Mouse (Mus musculus): ENCODE results near the gene Npcd. TPM values are rescaled to one million over a fixed set of nuclear protein-coding genes. Genes with fewer than 3 reads are reported as not detected.

Npcd gene
- polyA plus RNA-seq, 1 experiment: not detected

DNA sequence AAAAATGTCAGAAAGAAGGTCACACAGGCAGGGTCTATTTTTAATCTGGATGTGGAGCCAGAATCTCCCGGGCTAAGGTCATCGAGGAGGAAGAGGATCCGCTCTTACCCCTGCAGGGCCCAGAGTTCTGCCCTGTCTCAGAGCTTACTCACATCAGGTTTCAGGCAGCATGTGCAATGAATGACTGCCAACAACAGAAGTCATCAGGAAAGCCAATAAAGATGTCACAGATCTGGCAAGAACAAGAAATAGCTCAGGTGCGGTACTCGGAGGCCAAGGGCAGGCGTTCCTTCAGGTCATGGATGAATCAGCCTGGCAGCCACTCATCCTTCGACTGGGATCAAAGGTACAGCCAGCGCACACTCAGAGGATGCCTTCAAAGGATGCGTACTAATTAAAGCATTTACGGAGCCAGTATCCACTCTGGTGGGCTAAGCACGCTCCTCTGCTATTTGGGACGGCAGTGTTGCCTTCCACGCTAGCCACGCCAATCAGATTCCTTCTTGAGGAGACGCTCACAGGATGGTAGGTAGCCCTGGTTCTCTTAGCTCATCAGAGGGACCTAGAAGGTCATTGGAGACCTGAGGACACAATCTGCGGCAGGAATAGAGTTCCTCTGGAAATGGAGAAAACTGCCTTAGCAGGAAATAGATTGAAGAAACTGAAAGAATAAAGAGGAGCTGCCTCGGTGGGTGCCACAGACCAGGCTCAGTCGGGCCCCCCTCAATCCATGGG lies 41.4 kb upstream of the Npcd start:
- no peaks in the 10 kb centered on the region for H3K79me3 ChIP-seq (ENCODE audit: low read depth)
- H3K79me2 ChIP-seq (ENCODE audit: control insufficient read depth, insufficient read depth): no peaks in the 10 kb centered on the region
- TF ChIP-seq CEBPB (IDR thresholded peaks at IDR 0.05; ENCODE audit: low read depth): no peak
- no peak for TF ChIP-seq USF1 (IDR thresholded peaks at IDR 0.05; ENCODE audit: low read depth)
- TF ChIP-seq MAX (IDR thresholded peaks at IDR 0.05): no peak
- no peak for TF ChIP-seq MYOD1 (IDR thresholded peaks at IDR 0.05; ENCODE audit: control insufficient read depth, insufficient read length, low read depth)
- TF ChIP-seq FOSL1 (IDR thresholded peaks at IDR 0.05; ENCODE audit: insufficient read depth, low read length, poor library complexity, severe bottlenecking): no peak
- no peak for TF ChIP-seq MYOG (IDR thresholded peaks at IDR 0.05; ENCODE audit: control insufficient read depth, extremely low read depth, insufficient read length)
- no peak for TF ChIP-seq CTCF (IDR thresholded peaks at IDR 0.05; ENCODE audit: control insufficient read depth, insufficient read depth, insufficient read length)
- no peak overlapping the region for H3ac ChIP-seq (ENCODE audit: control insufficient read depth, insufficient read length, low read depth)
- H3K4me3 ChIP-seq (ENCODE audit: insufficient read depth, poor library complexity, severe bottlenecking): no peak overlapping the region
- H3K27me3 ChIP-seq (ENCODE audit: control insufficient read depth, insufficient read depth, insufficient read length): no peaks in the 10 kb centered on the region
- no peaks in the 10 kb centered on the region for H3K36me3 ChIP-seq (ENCODE audit: control insufficient read depth, insufficient read depth)

DNA sequence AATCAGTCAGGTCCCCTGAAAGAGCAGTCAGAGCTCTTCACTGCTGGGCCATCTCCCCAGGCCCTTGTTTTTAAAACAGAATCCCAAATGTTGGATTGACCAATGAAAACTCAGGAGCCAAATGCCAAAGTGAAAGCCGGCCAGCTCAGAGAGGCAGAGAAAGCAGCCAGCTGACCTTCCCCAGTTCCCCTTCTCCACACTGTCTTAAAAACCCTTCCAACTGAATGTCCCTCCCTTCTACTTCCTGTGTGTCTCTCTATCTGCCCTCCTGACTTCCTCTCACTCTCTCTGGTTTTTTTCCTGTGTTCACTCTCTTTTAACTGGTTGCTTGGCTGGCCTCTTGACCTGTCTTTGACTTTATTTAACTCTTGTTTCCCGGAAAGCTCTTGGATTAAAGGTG lies 40.0 kb upstream of the Npcd start:
- Histone ChIP-seq H3K36me3 (ENCODE audit: control insufficient read depth, insufficient read depth) (no peaks in the 10 kb centered on the region), H3ac (ENCODE audit: control insufficient read depth, insufficient read length, low read depth) (no peak overlapping the region), H3K79me3 (ENCODE audit: low read depth) (no peaks in the 10 kb centered on the region), H3K27me3 (ENCODE audit: control insufficient read depth, insufficient read depth, insufficient read length) (no peaks in the 10 kb centered on the region), H3K79me2 (ENCODE audit: control insufficient read depth, insufficient read depth) (no peaks in the 10 kb centered on the region), H3K4me3 (ENCODE audit: insufficient read depth, poor library complexity, severe bottlenecking) (no peak overlapping the region)
- TF ChIP-seq USF1 (IDR thresholded peaks at IDR 0.05; ENCODE audit: low read depth): no peak
- no peak for TF ChIP-seq CTCF (IDR thresholded peaks at IDR 0.05; ENCODE audit: control insufficient read depth, insufficient read depth, insufficient read length)
- TF ChIP-seq MYOD1 (IDR thresholded peaks at IDR 0.05; ENCODE audit: control insufficient read depth, insufficient read length, low read depth): no peak

DNA sequence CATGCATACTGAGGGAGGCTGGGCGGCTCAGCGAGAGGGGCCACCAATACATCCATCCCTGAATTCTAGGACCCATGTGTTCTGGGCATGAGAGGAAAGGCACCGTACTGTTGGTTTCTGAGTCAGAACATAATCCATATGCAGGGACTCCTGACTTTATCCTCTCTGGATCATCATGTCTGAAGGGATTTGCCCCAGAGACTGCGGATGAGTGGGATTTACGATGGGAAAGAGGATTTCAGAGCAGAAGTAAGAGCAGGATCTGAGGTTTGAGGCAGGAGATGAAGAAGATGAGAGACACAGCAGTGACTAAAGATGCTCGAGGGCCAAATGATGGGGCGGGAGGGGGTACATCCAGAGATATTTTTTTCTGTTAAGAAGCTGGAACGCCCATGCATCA lies 39.5 kb upstream of the Npcd start:
- H3K36me3 ChIP-seq (ENCODE audit: control insufficient read depth, insufficient read depth): no peaks in the 10 kb centered on the region
- H3K79me3 ChIP-seq (ENCODE audit: low read depth): no peaks in the 10 kb centered on the region
- TF ChIP-seq USF1 (IDR thresholded peaks at IDR 0.05; ENCODE audit: low read depth) (no peak), CTCF (IDR thresholded peaks at IDR 0.05; ENCODE audit: control insufficient read depth, insufficient read depth, insufficient read length) (no peak), MYOD1 (IDR thresholded peaks at IDR 0.05; ENCODE audit: control insufficient read depth, insufficient read length, low read depth) (no peak), FOSL1 (IDR thresholded peaks at IDR 0.05; ENCODE audit: insufficient read depth, low read length, poor library complexity, severe bottlenecking) (no peak), CEBPB (IDR thresholded peaks at IDR 0.05; ENCODE audit: low read depth) (no peak), MYOG (IDR thresholded peaks at IDR 0.05; ENCODE audit: control insufficient read depth, extremely low read depth, insufficient read length) (no peak), MAX (IDR thresholded peaks at IDR 0.05) (no peak)
- no peaks in the 10 kb centered on the region for H3K27me3 ChIP-seq (ENCODE audit: control insufficient read depth, insufficient read depth, insufficient read length)
- H3K79me2 ChIP-seq (ENCODE audit: control insufficient read depth, insufficient read depth): no peaks in the 10 kb centered on the region
- H3K4me3 ChIP-seq (ENCODE audit: insufficient read depth, poor library complexity, severe bottlenecking): no peak overlapping the region
- H3ac ChIP-seq (ENCODE audit: control insufficient read depth, insufficient read length, low read depth): no peak overlapping the region

DNA sequence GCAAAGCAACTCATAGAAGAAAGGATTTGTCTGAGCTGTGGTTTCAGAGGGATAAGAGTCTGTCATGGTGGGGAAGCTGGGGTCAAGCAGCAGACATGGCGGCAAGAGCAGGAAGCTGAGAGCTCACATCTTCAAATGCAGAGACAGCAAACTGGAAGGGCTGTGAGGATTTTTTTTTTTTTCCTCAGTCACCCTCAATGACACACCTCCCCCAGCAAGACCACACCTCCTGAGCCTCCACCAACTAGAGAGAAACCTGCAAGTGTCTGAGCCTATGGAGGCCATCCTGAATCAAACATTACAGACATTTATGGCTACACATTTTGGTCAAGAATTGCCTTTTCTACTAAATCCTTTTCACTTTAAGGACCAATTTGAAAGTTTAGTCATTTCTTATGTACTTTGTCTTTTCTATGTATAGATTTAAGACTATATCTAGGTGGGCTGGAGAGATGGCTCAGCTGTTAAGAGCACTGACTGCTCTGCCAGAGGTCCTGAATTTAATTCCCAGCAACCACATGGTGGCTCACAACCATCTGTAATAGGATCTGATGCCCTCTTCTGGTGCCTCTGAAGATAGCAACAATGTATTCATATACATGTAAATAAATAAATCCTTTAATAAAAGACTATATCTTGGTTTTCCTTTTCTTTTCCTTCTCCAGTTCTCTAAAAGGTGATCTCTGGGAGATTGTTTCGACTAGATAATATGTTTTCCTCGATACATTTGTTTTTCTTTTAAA lies 33.4 kb upstream of the Npcd start:
- Histone ChIP-seq H3ac (ENCODE audit: control insufficient read depth, insufficient read length, low read depth) (no peak overlapping the region), H3K79me2 (ENCODE audit: control insufficient read depth, insufficient read depth) (no peaks in the 10 kb centered on the region), H3K4me3 (ENCODE audit: insufficient read depth, poor library complexity, severe bottlenecking) (no peak overlapping the region), H3K36me3 (ENCODE audit: control insufficient read depth, insufficient read depth) (no peaks in the 10 kb centered on the region), H3K27me3 (ENCODE audit: control insufficient read depth, insufficient read depth, insufficient read length) (peaks cover 7% of the 10 kb centered on the region), H3K79me3 (ENCODE audit: low read depth) (no peaks in the 10 kb centered on the region)
- TF ChIP-seq CEBPB (IDR thresholded peaks at IDR 0.05; ENCODE audit: low read depth) (no peak), MAX (IDR thresholded peaks at IDR 0.05) (no peak), FOSL1 (IDR thresholded peaks at IDR 0.05; ENCODE audit: insufficient read depth, low read length, poor library complexity, severe bottlenecking) (no peak), MYOD1 (IDR thresholded peaks at IDR 0.05; ENCODE audit: control insufficient read depth, insufficient read length, low read depth) (no peak), CTCF (IDR thresholded peaks at IDR 0.05; ENCODE audit: control insufficient read depth, insufficient read depth, insufficient read length) (no peak), USF1 (IDR thresholded peaks at IDR 0.05; ENCODE audit: low read depth) (no peak), MYOG (IDR thresholded peaks at IDR 0.05; ENCODE audit: control insufficient read depth, extremely low read depth, insufficient read length) (no peak)

DNA sequence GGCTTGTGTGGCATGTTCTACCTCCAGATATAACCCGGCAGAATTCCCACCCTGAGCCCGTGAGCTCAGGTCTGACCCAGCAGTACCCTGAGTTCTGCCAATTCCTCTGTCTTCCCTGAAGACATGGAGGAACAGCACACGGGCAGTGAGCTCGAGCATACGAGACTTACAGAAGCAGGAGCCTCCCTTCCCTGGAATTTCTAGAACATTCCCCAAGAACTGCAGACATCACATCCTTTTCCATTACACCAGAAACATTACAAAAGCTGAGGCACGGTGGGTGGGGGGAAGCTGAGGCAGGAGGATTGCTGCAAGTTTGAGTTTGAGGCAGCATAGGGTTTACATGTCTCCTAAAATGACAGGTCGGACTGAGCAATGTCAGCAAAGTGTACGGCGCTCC lies 25.8 kb upstream of the Npcd start:
- H3K4me3 ChIP-seq (ENCODE audit: insufficient read depth, poor library complexity, severe bottlenecking): no peak overlapping the region
- no peaks in the 10 kb centered on the region for H3K36me3 ChIP-seq (ENCODE audit: control insufficient read depth, insufficient read depth)
- no peak for TF ChIP-seq MYOD1 (IDR thresholded peaks at IDR 0.05; ENCODE audit: control insufficient read depth, insufficient read length, low read depth)
- TF ChIP-seq MAX (IDR thresholded peaks at IDR 0.05): no peak
- H3K27me3 ChIP-seq (ENCODE audit: control insufficient read depth, insufficient read depth, insufficient read length): peaks cover 7% of the 10 kb centered on the region
- no peak overlapping the region for H3ac ChIP-seq (ENCODE audit: control insufficient read depth, insufficient read length, low read depth)
- no peaks in the 10 kb centered on the region for H3K79me3 ChIP-seq (ENCODE audit: low read depth)
- H3K79me2 ChIP-seq (ENCODE audit: control insufficient read depth, insufficient read depth): no peaks in the 10 kb centered on the region

DNA sequence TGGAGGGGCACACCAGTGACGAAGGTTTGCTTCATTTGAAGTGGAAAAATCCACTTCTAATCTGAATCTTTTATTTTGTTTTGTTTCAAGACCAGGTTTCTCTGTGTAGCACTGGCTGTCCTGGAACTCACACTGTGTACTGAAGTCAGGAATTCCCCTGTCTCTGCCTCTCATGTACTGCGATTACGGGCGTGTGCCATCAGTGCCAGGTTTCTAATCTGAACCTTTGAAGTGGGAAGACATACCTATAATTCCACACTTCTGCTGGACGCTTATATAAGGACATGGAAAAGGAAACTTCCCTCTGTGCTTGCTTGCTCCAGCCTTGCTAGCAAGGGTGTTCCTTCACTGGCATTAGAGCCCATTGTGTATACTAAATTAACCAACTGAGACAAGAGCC lies 24.9 kb upstream of the Npcd start:
- Histone ChIP-seq H3K4me3 (ENCODE audit: insufficient read depth, poor library complexity, severe bottlenecking) (no peak overlapping the region), H3K79me3 (ENCODE audit: low read depth) (no peaks in the 10 kb centered on the region), H3ac (ENCODE audit: control insufficient read depth, insufficient read length, low read depth) (no peak overlapping the region), H3K27me3 (ENCODE audit: control insufficient read depth, insufficient read depth, insufficient read length) (peaks cover 11% of the 10 kb centered on the region), H3K36me3 (ENCODE audit: control insufficient read depth, insufficient read depth) (no peaks in the 10 kb centered on the region), H3K79me2 (ENCODE audit: control insufficient read depth, insufficient read depth) (no peaks in the 10 kb centered on the region)
- TF ChIP-seq MAX (IDR thresholded peaks at IDR 0.05): no peak
- TF ChIP-seq CEBPB (IDR thresholded peaks at IDR 0.05; ENCODE audit: low read depth): no peak
- no peak for TF ChIP-seq MYOG (IDR thresholded peaks at IDR 0.05; ENCODE audit: control insufficient read depth, extremely low read depth, insufficient read length)
- no peak for TF ChIP-seq MYOD1 (IDR thresholded peaks at IDR 0.05; ENCODE audit: control insufficient read depth, insufficient read length, low read depth)
- no peak for TF ChIP-seq USF1 (IDR thresholded peaks at IDR 0.05; ENCODE audit: low read depth)
- no peak for TF ChIP-seq FOSL1 (IDR thresholded peaks at IDR 0.05; ENCODE audit: insufficient read depth, low read length, poor library complexity, severe bottlenecking)
- TF ChIP-seq CTCF (IDR thresholded peaks at IDR 0.05; ENCODE audit: control insufficient read depth, insufficient read depth, insufficient read length): no peak
